Mouse (Mus musculus): ENCODE measurements around the gene Meis1. TPM values are rescaled to one million over a fixed set of nuclear protein-coding genes. Genes with fewer than 3 reads are reported as not detected.

Gene Meis1
- polyA plus RNA-seq, 1 experiment = 2.1 TPM

DNA sequence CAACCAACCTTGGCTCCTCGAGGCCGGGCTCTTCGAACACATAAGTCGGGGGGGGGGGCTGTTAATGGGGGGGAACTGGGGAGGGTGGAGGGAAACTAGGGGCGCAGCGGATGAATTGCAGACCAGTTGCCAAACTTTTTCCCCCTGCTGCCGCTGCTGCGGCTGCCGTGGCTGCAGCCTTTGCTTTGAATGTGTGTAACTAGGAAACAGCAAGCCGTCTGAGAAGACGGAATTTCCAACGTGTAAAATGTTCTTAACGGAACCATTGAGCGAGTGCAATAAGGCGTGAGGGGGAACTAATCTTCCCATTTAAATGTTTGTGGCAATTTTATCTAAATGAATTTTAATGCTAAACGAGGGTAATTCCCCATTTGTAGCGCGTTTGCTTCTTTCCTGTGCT, 140.8 kb downstream of the Meis1 start:
- Histone ChIP-seq H3K27ac (ENCODE audit: insufficient read depth, low read length) (no peak overlapping the region), H3K36me3 (ENCODE audit: control insufficient read depth, insufficient read depth, low read length, poor library complexity, severe bottlenecking) (no peaks in the 10 kb centered on the region), H3K9me3 (replicated peaks; ENCODE audit: control insufficient read depth, insufficient read depth, low read length, poor library complexity, severe bottlenecking) (no peaks in the 10 kb centered on the region), H3K4me1 (ENCODE audit: control insufficient read depth, insufficient read depth, low read length) (no peaks in the 10 kb centered on the region), H3K27me3 (ENCODE audit: control insufficient read depth, insufficient read depth, low read length, poor library complexity, severe bottlenecking) (peaks cover 37% of the 10 kb centered on the region), H3K4me3 (ENCODE audit: low read depth, low read length) (peak overlapping the region; percentile 97), H3K9ac (ENCODE audit: low read depth, poor library complexity, severe bottlenecking) (peak overlapping the region; percentile 68)
- TF ChIP-seq EP300 (IDR thresholded peaks at IDR 0.05; ENCODE audit: insufficient read depth, low read depth, low read length) = no peak
- no peak for TF ChIP-seq POLR2A (IDR thresholded peaks at IDR 0.05; ENCODE audit: insufficient read depth, low read length)
- no peak for TF ChIP-seq CTCF (IDR thresholded peaks at IDR 0.05; ENCODE audit: low read depth, low read length)

- Histone ChIP-seq H3K9ac (ENCODE audit: low read depth, poor library complexity, severe bottlenecking) (peak overlapping the region; percentile 68), H3K9me3 (replicated peaks; ENCODE audit: control insufficient read depth, insufficient read depth, low read length, poor library complexity, severe bottlenecking) (no peaks in the 10 kb centered on the region), H3K36me3 (ENCODE audit: control insufficient read depth, insufficient read depth, low read length, poor library complexity, severe bottlenecking) (no peaks in the 10 kb centered on the region), H3K27ac (ENCODE audit: insufficient read depth, low read length) (no peak overlapping the region), H3K4me3 (ENCODE audit: low read depth, low read length) (peak overlapping the region; percentile 97), H3K27me3 (ENCODE audit: control insufficient read depth, insufficient read depth, low read length, poor library complexity, severe bottlenecking) (peaks cover 37% of the 10 kb centered on the region), H3K4me1 (ENCODE audit: control insufficient read depth, insufficient read depth, low read length) (no peaks in the 10 kb centered on the region)
- TF ChIP-seq CTCF (IDR thresholded peaks at IDR 0.05; ENCODE audit: low read depth, low read length) = no peak
- no peak for TF ChIP-seq EP300 (IDR thresholded peaks at IDR 0.05; ENCODE audit: insufficient read depth, low read depth, low read length)
- TF ChIP-seq POLR2A (IDR thresholded peaks at IDR 0.05; ENCODE audit: insufficient read depth, low read length) = no peak
Observed at GRCm38 (mm10) chr11:18877626-18878011, 141.2 kb downstream of the Meis1 start.

DNA sequence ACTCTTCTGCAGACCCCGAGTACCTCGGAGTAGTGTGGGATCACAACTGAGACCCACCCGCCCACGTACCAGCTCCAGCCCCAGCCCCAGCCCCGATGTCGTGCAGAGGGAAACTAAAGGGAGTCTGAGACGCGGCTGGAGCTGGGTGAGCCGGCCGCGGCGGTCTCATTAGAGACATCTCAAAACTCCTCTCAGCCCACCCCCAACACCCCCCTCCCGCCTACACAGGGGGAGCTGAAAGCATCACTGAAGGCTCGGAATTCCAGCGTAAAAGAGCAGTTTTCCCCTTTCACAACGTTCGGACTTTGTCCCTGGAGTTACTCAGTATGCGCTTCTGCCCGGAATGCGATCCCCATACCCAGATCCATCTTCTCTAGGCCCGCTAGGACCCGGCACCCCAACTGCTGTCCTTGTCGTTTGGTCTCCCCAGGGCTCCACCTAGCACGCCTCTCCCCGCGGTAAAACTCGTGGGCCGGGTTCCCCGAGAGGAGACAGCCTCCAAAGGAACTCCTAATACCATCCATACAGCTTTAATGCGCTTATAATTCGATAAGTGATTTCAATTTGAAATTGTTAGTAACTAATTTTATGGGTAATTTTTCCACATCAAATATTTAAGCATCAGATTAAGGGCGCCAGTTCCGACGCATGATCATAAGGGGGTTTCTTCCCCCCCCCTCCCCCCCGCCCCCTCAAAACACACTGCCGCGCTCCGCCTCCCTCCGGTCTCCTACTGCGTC, 141.7 kb downstream of the Meis1 start:
- H3K9ac ChIP-seq (ENCODE audit: low read depth, poor library complexity, severe bottlenecking) = peak overlapping the region; percentile 68; the same call in 1 of the 2 replicates
- no peak for TF ChIP-seq POLR2A (IDR thresholded peaks at IDR 0.05; ENCODE audit: insufficient read depth, low read length)
- TF ChIP-seq EP300 (IDR thresholded peaks at IDR 0.05; ENCODE audit: insufficient read depth, low read depth, low read length) = no peak
- TF ChIP-seq CTCF (IDR thresholded peaks at IDR 0.05; ENCODE audit: low read depth, low read length) = no peak
- no peaks in the 10 kb centered on the region for H3K36me3 ChIP-seq (ENCODE audit: control insufficient read depth, insufficient read depth, low read length, poor library complexity, severe bottlenecking)
- H3K4me1 ChIP-seq (ENCODE audit: control insufficient read depth, insufficient read depth, low read length) = no peaks in the 10 kb centered on the region
- no peak overlapping the region for H3K27ac ChIP-seq (ENCODE audit: insufficient read depth, low read length)
- no peaks in the 10 kb centered on the region for H3K9me3 ChIP-seq (replicated peaks; ENCODE audit: control insufficient read depth, insufficient read depth, low read length, poor library complexity, severe bottlenecking)
- H3K4me3 ChIP-seq (ENCODE audit: low read depth, low read length) = peak overlapping the region; percentile 27
- peaks cover 40% of the 10 kb centered on the region for H3K27me3 ChIP-seq (ENCODE audit: control insufficient read depth, insufficient read depth, low read length, poor library complexity, severe bottlenecking)

DNA sequence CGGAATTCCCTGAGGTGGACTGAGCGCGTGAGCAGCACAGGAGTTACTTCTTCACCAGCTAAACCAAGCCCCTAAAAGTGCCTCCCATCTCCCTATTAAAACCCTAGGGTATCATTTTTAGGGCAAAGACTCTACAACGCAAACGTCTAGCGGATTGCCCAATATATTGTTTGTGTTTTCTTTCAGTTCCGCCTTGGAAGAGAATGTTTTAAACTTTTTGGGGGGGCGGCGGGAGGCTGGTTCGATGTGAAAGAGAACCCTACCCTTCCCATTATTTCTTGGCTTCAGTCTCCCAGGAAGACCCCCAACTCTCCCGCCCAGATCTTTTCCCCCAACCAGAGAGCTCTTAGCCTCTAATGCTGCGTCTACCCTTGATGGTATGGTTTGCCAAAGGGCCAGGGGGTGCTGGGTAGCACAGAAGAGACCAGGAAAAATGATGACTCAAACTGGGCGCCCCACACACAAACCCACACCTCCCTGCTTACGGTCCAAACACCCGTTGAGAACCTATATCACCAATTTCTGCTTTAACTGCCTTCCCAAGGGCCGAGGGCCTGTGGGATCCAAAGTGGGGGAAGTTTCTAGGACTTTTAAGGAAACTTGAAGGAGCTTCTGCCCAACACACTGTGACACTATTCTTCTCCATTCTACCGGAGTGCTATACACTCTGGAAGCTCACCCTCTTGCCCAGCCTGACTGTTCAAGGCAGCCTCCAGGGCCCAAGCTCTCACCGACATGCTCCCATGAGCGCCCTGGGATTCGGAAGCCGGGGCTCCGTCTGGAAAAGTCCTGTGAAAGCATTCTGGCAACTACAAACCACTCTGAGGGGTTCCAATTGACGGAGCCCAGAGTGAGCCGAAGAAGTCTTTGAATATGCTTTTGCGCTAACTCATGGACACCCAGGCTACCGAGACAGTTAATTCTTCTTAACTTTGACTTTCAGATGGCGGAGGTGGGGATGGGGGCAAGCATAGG, 142.6 kb downstream of the Meis1 start:
- no peak overlapping the region for H3K27ac ChIP-seq (ENCODE audit: insufficient read depth, low read length)
- peak overlapping the region; percentile 68; the same call in 1 of the 2 replicates for H3K9ac ChIP-seq (ENCODE audit: low read depth, poor library complexity, severe bottlenecking)
- peak overlapping the region; percentile 27 for H3K4me3 ChIP-seq (ENCODE audit: low read depth, low read length)
- no peaks in the 10 kb centered on the region for H3K9me3 ChIP-seq (replicated peaks; ENCODE audit: control insufficient read depth, insufficient read depth, low read length, poor library complexity, severe bottlenecking)
- H3K4me1 ChIP-seq (ENCODE audit: control insufficient read depth, insufficient read depth, low read length) = no peaks in the 10 kb centered on the region
- peaks cover 47% of the 10 kb centered on the region for H3K27me3 ChIP-seq (ENCODE audit: control insufficient read depth, insufficient read depth, low read length, poor library complexity, severe bottlenecking)
- TF ChIP-seq EP300 (IDR thresholded peaks at IDR 0.05; ENCODE audit: insufficient read depth, low read depth, low read length) = no peak
- no peak for TF ChIP-seq POLR2A (IDR thresholded peaks at IDR 0.05; ENCODE audit: insufficient read depth, low read length)
- TF ChIP-seq CTCF (IDR thresholded peaks at IDR 0.05; ENCODE audit: low read depth, low read length) = no peak
- no peaks in the 10 kb centered on the region for H3K36me3 ChIP-seq (ENCODE audit: control insufficient read depth, insufficient read depth, low read length, poor library complexity, severe bottlenecking)

GRCm38 (mm10) chr11:18875001-18875902, 143.5 kb downstream of the Meis1 start:
- H3K36me3 ChIP-seq (ENCODE audit: control insufficient read depth, insufficient read depth, low read length, poor library complexity, severe bottlenecking) = no peaks in the 10 kb centered on the region
- no peak overlapping the region for H3K27ac ChIP-seq (ENCODE audit: insufficient read depth, low read length)
- TF ChIP-seq CTCF (IDR thresholded peaks at IDR 0.05; ENCODE audit: low read depth, low read length) (no peak), EP300 (IDR thresholded peaks at IDR 0.05; ENCODE audit: insufficient read depth, low read depth, low read length) (no peak), POLR2A (IDR thresholded peaks at IDR 0.05; ENCODE audit: insufficient read depth, low read length) (no peak)
- H3K9ac ChIP-seq (ENCODE audit: low read depth, poor library complexity, severe bottlenecking) = no peak overlapping the region
- H3K27me3 ChIP-seq (ENCODE audit: control insufficient read depth, insufficient read depth, low read length, poor library complexity, severe bottlenecking) = peaks cover 53% of the 10 kb centered on the region
- no peaks in the 10 kb centered on the region for H3K4me1 ChIP-seq (ENCODE audit: control insufficient read depth, insufficient read depth, low read length)
- no peaks in the 10 kb centered on the region for H3K9me3 ChIP-seq (replicated peaks; ENCODE audit: control insufficient read depth, insufficient read depth, low read length, poor library complexity, severe bottlenecking)
- H3K4me3 ChIP-seq (ENCODE audit: low read depth, low read length) = peak overlapping the region; percentile 15; the same call in 1 of the 2 replicates
